Mouse (Mus musculus): ENCODE data around the gene Defa31. TPM values are rescaled to one million over a fixed set of nuclear protein-coding genes. Genes with fewer than 3 reads are reported as not detected.
"Not testable (repeated sequence)": the region's sequence is repeated elsewhere in the genome, so short reads cannot be mapped to it uniquely, and the experiment has no call there.

Defa31 gene
- not detected in 2 replicates for polyA plus RNA-seq (2016; fragmentation: Nextera tagmentation; extraction: Ambion mirVana)

GRCm38 (mm10) chr8:21191314-21191713 is at the start of gene Defa31:
Gene Defa31 (plus strand): TSS chr8:21191614.
- H3K36me3 ChIP-seq; ATAC-seq; H3K4me1 ChIP-seq; H3K27ac ChIP-seq; H3K27me3 ChIP-seq (replicated peaks); H3K9ac ChIP-seq; H3K4me2 ChIP-seq; H3K9me3 ChIP-seq (replicated peaks); H3K4me3 ChIP-seq: not testable (repeated sequence)
- WGBS (ENCODE audit: insufficient replicate concordance) = no CpG with 5 or more reads among the region's 1 CpGs

- not testable (repeated sequence) for H3K4me3 ChIP-seq; H3K9me3 ChIP-seq (replicated peaks); H3K27me3 ChIP-seq (replicated peaks); H3K36me3 ChIP-seq; H3K4me1 ChIP-seq; ATAC-seq; H3K27ac ChIP-seq; H3K4me2 ChIP-seq; H3K9ac ChIP-seq
- WGBS (ENCODE audit: insufficient replicate concordance) = no CpG with 5 or more reads among the region's 1 CpGs
Measured at GRCm38 (mm10) chr8:21161977-21162376, 29.4 kb upstream of the Defa31 start, which contains the start of gene Defa22. Gene Defa22 (plus strand): TSS chr8:21162277.

GRCm38 (mm10) chr8:21201261-21201660 is 9.8 kb downstream of the Defa31 start, which contains the start of gene Gm15293:
Gene Gm15293 (plus strand): TSS chr8:21201561.
- not testable (repeated sequence) for H3K9me3 ChIP-seq (replicated peaks); H3K4me1 ChIP-seq; ATAC-seq; H3K9ac ChIP-seq; H3K4me2 ChIP-seq; H3K27ac ChIP-seq; H3K36me3 ChIP-seq; H3K27me3 ChIP-seq (replicated peaks); H3K4me3 ChIP-seq
- no CpG with 5 or more reads among the region's 1 CpGs for WGBS (ENCODE audit: insufficient replicate concordance)

Other genes starting within 250 kb of the Defa31 start
- gene AY761185, start 246.9 kb upstream of the Defa31 start, polyA plus RNA-seq (2016; fragmentation: Nextera tagmentation; extraction: Ambion mirVana) = not detected in 2 replicates
- gene Defa21, start 166.1 kb upstream of the Defa31 start, polyA plus RNA-seq (2016; fragmentation: Nextera tagmentation; extraction: Ambion mirVana) = not detected in 2 replicates
- gene Defa23, start 136.6 kb upstream of the Defa31 start, polyA plus RNA-seq (2016; fragmentation: Nextera tagmentation; extraction: Ambion mirVana) = not detected in 2 replicates
- not detected in 2 replicates for gene Defa35, start 126.6 kb upstream of the Defa31 start, polyA plus RNA-seq (2016; fragmentation: Nextera tagmentation; extraction: Ambion mirVana)
- not detected in 2 replicates for gene Defa25, start 107.2 kb upstream of the Defa31 start, polyA plus RNA-seq (2016; fragmentation: Nextera tagmentation; extraction: Ambion mirVana)
- gene Gm14851, start 95.6 kb upstream of the Defa31 start, polyA plus RNA-seq (2016; fragmentation: Nextera tagmentation; extraction: Ambion mirVana) = not detected in 2 replicates
- not detected in 2 replicates for gene Defa30, start 57.0 kb upstream of the Defa31 start, polyA plus RNA-seq (2016; fragmentation: Nextera tagmentation; extraction: Ambion mirVana)
- not detected in 2 replicates for gene Defa22, start 29.3 kb upstream of the Defa31 start, polyA plus RNA-seq (2016; fragmentation: Nextera tagmentation; extraction: Ambion mirVana)
- gene Gm15293, start 9.9 kb downstream of the Defa31 start, polyA plus RNA-seq (2016; fragmentation: Nextera tagmentation; extraction: Ambion mirVana) = not detected in 2 replicates
- not detected in 2 replicates for gene Gm15292, start 58.1 kb downstream of the Defa31 start, polyA plus RNA-seq (2016; fragmentation: Nextera tagmentation; extraction: Ambion mirVana)
- gene Defa27, start 123.9 kb downstream of the Defa31 start, polyA plus RNA-seq (2016; fragmentation: Nextera tagmentation; extraction: Ambion mirVana) = not detected in 2 replicates
- not detected in 2 replicates for gene Defa29, start 135.4 kb downstream of the Defa31 start, polyA plus RNA-seq (2016; fragmentation: Nextera tagmentation; extraction: Ambion mirVana)
- gene Defa2, start 186.9 kb downstream of the Defa31 start, polyA plus RNA-seq (2016; fragmentation: Nextera tagmentation; extraction: Ambion mirVana) = not detected in 2 replicates
- not detected in 2 replicates for gene Defa33, start 200.2 kb downstream of the Defa31 start, polyA plus RNA-seq (2016; fragmentation: Nextera tagmentation; extraction: Ambion mirVana)
- gene Defa36, start 235.8 kb downstream of the Defa31 start, polyA plus RNA-seq (2016; fragmentation: Nextera tagmentation; extraction: Ambion mirVana) = not detected in 2 replicates